Mouse (Mus musculus) hindbrain, embryonic 13.5 days (tissue): ENCODE results near the gene Olfr19. TPM values are rescaled to one million over a fixed set of nuclear protein-coding genes. Genes with fewer than 3 reads are reported as not detected.
"Not testable (repeated sequence)": the region's sequence is repeated elsewhere in the genome, so short reads cannot be mapped to it uniquely, and the experiment has no call there.

Experiments used
- ATAC-seq: fragments of 200-750 bp; cut with Nextera tagmentation; 2 replicates; pipeline ENCODE4 v1.8.0; 2017; ENCODE audit warnings: moderate TSS enrichment; ENCODE audit not compliant: low FRiP score
- H3K27ac ChIP-seq: fragments of 300-500 bp; sonication (generic); 2 replicates; pipeline ENCODE4 v1.5.1; 2015; ENCODE audit warnings: inconsistent platforms, mild to moderate bottlenecking, moderate library complexity
- H3K27me3 ChIP-seq: fragments of 300-500 bp; sonication (generic); 2 replicates; pipeline ENCODE4 v1.6.1; 2015; ENCODE audit warnings: mild to moderate bottlenecking, inconsistent platforms
- H3K36me3 ChIP-seq: fragments of 300-500 bp; sonication (generic); 2 replicates; pipeline ENCODE4 v1.6.1; 2015; ENCODE audit warnings: mild to moderate bottlenecking, inconsistent platforms
- H3K4me1 ChIP-seq: fragments of 300-500 bp; sonication (generic); replicated peaks from 2 replicates; pipeline ENCODE4 v1.6.1; 2015; ENCODE audit warnings: inconsistent platforms
- H3K4me2 ChIP-seq: fragments of 300-500 bp; sonication (generic); 2 replicates; pipeline ENCODE4 v1.6.1; 2015; ENCODE audit warnings: inconsistent platforms, mild to moderate bottlenecking, moderate library complexity
- H3K4me3 ChIP-seq: fragments of 300-500 bp; sonication (generic); 2 replicates; pipeline ENCODE4 v1.5.1; 2015; ENCODE audit warnings: mild to moderate bottlenecking, inconsistent platforms
- H3K9ac ChIP-seq: fragments of 300-500 bp; sonication (generic); 2 replicates; pipeline ENCODE4 v1.6.1; 2015; ENCODE audit warnings: mild to moderate bottlenecking, inconsistent platforms
- H3K9me3 ChIP-seq: fragments of 300-500 bp; sonication (generic); 2 replicates; pipeline ENCODE4 v1.6.1; 2016; ENCODE audit warnings: inconsistent platforms
- WGBS: fragments of 180-500 bp; shearing (Covaris S2); methylation state at CpG from one replicate; pipeline ENCODE4 v1.1.7; 2015; 5-methylcytosine and 5-hydroxymethylcytosine counted together
- polyA plus RNA-seq: library from polyadenylated mRNA; unstranded; fragments of >200 nt; fragmentation: Nextera tagmentation; extraction: Ambion mirVana; gene quantifications from 2 replicates; pipeline ENCODE4 v1.2.1, GENCODE M21; 2015

Olfr19 gene
- not detected in 2 replicates for polyA plus RNA-seq

DNA sequence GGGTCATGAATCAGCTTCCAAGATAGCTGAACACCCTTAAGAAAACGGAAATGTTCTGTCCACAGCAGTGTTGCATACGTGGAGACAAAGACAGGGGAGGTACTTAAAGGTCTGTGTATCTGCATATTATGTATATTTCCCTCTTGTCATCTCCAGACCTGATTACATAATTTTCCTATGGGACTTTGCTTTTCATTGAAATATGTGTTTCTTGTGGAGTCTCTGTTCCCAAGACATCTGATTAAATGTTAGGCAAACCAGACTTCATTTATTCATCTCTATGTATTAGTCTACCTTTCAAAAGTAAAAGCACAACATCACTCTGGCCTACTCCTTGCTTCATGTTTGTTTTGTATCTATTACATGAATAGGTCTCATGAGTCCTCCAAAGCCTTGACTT, at the start of gene Olfr19:
Gene Olfr19, minus strand, starts transcription at position 101 of the 400 bp plus-strand sequence.
- Histone ChIP-seq H3K36me3 (no peaks in the 10 kb centered on the region), H3K27ac (no peak within 1 kb of the TSS), H3K9me3 (no peaks in the 10 kb centered on the region), H3K27me3 (no peaks in the 10 kb centered on the region), H3K4me2 (no peak within 1 kb of the TSS), H3K4me3 (no peak within 1 kb of the TSS), H3K9ac (no peak within 1 kb of the TSS), H3K4me1 (no peaks in the 10 kb centered on the region)
- WGBS: 73% methylated on average over 2 of the region's 2 CpGs
- ATAC-seq: no peak

DNA sequence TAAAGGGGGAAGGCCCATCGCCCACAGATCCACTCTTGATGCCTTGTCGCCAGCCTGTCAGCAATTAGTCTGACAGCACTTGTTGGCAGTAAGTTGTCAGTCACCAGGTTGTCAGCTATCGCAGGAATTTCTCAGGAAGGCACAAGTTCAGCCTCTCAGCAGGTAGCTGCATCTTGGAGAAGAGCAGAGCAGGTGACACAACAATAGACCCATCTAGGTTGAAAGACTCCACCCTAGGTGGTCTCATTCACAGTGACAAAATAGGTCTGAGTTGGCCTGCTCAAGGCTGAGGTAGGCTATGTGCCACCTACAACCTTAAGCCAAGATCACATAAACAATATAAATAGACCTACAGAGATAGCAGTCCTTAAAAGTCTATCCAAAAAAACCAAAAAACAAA, 8.8 kb upstream of the Olfr19 start:
- Histone ChIP-seq H3K9me3 (no peaks in the 10 kb centered on the region), H3K36me3 (no peaks in the 10 kb centered on the region), H3K4me2 (no peak overlapping the region), H3K4me3 (no peak overlapping the region), H3K27ac (no peak overlapping the region), H3K4me1 (no peaks in the 10 kb centered on the region), H3K9ac (no peak overlapping the region), H3K27me3 (no peaks in the 10 kb centered on the region)
- ATAC-seq: no peak
- 61% methylated on average over 3 of the region's 3 CpGs for WGBS

DNA sequence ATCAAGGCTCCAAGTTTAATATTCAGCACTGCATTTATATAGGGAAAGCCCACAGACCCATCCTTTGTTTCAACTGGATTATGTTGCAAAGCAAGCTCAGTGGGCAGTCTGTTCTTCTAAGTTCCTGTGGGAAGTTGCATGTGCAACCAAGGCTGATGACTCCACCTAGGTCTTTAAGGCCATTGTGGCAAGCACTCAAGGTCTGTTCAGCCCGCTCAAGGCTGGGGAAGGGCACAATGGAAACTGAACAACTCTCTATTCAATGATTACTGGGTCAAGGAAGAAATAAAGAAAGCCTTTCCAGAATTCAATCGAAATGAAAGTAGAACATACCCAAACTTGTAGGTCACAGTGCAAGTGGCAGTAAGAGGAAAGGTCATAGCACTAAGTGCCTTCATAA, 7.8 kb upstream of the Olfr19 start:
- H3K9ac ChIP-seq: no peak overlapping the region
- H3K4me2 ChIP-seq: no peak overlapping the region
- WGBS: 74% methylated on average over 2 of the region's 2 CpGs
- H3K27ac ChIP-seq: no peak overlapping the region
- no peaks in the 10 kb centered on the region for H3K9me3 ChIP-seq
- H3K27me3 ChIP-seq: no peaks in the 10 kb centered on the region
- H3K36me3 ChIP-seq: no peaks in the 10 kb centered on the region
- no peaks in the 10 kb centered on the region for H3K4me1 ChIP-seq
- no peak overlapping the region for H3K4me3 ChIP-seq
- no peak for ATAC-seq

DNA sequence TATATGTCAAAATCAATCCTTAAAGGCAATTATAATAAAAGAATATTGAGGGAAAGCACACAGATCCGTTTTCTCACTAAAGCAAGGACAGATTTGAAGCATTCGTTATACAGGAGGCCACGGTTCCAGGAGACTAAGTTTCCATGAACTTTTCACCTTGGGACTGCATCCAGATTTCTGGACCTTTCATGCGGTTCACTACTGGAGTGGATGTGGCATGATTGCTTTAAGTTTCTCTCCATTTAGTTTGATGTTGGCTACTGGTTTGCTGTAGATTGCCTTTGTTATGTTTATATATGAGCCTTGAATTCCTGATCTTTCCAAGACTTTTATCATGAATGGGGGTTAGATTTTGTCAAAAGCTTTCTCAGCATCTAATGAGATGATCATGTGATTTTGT, 11.2 kb downstream of the Olfr19 start:
- Histone ChIP-seq H3K4me1 (no peaks in the 10 kb centered on the region), H3K27ac (no peak overlapping the region), H3K27me3 (no peaks in the 10 kb centered on the region), H3K4me3 (no peak overlapping the region), H3K4me2 (no peak overlapping the region), H3K36me3 (no peaks in the 10 kb centered on the region), H3K9me3 (no peaks in the 10 kb centered on the region), H3K9ac (no peak overlapping the region)
- no peak for ATAC-seq
- WGBS: 83% methylated on average over 4 of the region's 4 CpGs

DNA sequence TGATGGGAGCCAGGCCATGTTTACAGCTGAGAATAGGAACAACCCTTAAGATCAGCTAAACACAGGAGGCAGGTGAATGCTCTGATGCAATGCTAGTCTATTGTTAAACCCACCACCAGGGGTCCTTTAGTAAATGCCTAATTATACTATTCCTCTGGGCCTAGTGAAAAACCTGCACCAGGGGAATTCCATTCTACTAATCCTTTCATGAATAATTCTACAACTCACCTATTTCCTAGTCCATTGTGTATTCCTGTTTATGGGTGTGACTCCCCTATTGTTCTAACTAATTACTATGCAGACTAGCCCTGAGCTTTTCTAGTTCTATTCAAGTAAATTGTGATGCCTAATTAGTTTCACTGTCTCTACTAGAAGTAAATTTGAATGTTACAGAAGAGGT, 11.7 kb downstream of the Olfr19 start:
- H3K27me3 ChIP-seq, H3K4me1 ChIP-seq, H3K9ac ChIP-seq, ATAC-seq, H3K27ac ChIP-seq, H3K4me2 ChIP-seq, H3K4me3 ChIP-seq, H3K36me3 ChIP-seq, H3K9me3 ChIP-seq: not testable (repeated sequence)

DNA sequence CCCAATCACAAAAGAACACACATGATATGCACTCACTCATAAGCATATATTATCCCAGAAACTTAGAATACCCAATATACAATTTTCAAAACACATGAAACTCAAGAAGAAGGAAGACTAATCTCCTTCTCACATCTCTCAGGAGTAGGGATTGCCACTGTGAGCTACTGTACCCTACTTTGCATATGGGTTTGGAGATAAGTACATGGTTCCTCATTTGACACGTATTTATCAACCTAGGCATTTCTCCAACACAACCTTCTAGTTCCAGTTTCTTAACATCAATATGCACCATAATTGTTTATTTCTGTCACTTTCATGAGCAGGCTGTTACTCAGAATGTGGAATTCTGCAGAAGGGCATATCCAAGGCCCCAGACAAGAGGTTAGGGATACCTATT, 31.1 kb downstream of the Olfr19 start:
- Histone ChIP-seq H3K4me3 (no peak overlapping the region), H3K4me2 (no peak overlapping the region), H3K27ac (no peak overlapping the region), H3K9me3 (no peaks in the 10 kb centered on the region), H3K9ac (no peak overlapping the region), H3K36me3 (no peaks in the 10 kb centered on the region), H3K4me1 (no peaks in the 10 kb centered on the region), H3K27me3 (no peaks in the 10 kb centered on the region)
- WGBS: 79% methylated on average over 1 of the region's 1 CpGs
- ATAC-seq: no peak

DNA sequence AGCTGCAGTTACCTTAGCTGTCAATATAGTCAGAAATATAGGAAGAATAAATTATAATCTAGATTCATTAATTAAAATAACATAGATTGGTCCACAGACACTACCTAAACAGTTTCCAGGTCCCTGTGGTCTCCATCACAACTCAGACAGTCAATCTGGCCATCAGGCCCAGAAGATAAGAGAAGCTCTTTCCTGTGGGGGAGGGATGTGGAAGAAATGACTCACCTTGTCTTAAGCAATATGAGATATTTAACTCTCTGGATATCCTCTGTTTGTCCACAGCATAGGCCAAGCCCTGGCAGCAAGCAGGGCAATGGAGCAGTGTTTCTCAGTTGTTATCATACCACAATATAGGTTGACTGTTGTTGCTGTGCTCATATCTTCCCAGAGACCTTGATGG, 42.5 kb downstream of the Olfr19 start:
- Histone ChIP-seq H3K9me3 (no peaks in the 10 kb centered on the region), H3K4me1 (no peaks in the 10 kb centered on the region), H3K4me2 (no peak overlapping the region), H3K27ac (no peak overlapping the region), H3K4me3 (no peak overlapping the region), H3K9ac (no peak overlapping the region), H3K36me3 (no peaks in the 10 kb centered on the region), H3K27me3 (no peaks in the 10 kb centered on the region)
- no peak for ATAC-seq

Other genes with a start within 250 kb of the Olfr19 start
- gene Fgd4, start 75.9 kb downstream of the Olfr19 start, polyA plus RNA-seq: 24.5 and 25.0 TPM in 2 replicates
- 14.4 and 17.7 TPM in 2 replicates for gene Spag6l, start 153.1 kb upstream of the Olfr19 start, polyA plus RNA-seq
- 0.14 TPM in 1 of 2 replicates, not detected in the other for gene Igll1, start 187.6 kb upstream of the Olfr19 start, polyA plus RNA-seq
- 71.0 and 72.8 TPM in 2 replicates for gene Top3b, start 194.3 kb upstream of the Olfr19 start, polyA plus RNA-seq
- gene Vpreb1, start 194.4 kb upstream of the Olfr19 start, polyA plus RNA-seq: 1.7 and 2.3 TPM in 2 replicates
- 26.3 and 28.2 TPM in 2 replicates for gene Ppm1f, start 220.1 kb upstream of the Olfr19 start, polyA plus RNA-seq